Mouse (Mus musculus) layer of hippocampus, adult 9-10 months (tissue): ENCODE results near the gene Mlx.

Experiments
- DNase-seq: peaks from one replicate; pipeline ENCODE4 v3.0.0; 2022; ENCODE audit warnings: low spot score

Gene Mlx

DNA sequence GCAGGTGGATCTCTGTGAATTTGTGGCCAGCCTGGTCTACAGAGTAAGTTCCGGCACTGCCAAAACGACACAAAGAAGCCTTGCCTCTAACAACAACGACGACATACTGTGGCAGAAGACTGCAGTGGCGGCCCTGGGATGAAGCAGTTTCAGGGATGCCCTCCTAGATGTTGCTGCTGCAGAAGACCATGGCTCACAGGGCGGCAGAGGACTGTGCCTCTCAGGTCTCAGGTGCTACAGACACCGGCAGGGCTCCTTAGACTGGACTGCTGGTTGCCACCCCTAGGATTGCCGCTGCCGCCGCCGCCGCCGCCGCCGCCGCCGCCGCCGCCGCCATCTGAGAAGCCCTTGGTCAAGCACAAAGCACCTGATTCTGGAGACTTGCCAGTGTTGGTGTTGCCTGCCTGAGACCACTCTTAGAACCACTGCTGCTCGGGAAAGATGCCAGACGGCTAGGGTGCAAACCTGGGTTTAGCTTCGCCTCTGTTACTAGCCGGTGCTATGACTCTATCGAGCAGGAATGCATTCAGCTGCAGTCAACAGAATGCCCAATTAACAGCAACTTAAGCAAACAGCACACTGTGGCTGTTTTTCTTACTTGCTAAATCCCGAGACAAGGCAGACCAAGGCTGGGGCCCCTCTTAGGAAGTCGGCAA lies 53.2 kb downstream of the Mlx start:
- DNase-seq = no peak

- no peak for DNase-seq
Measured at GRCm38 (mm10) chr11:101141088-101141487, 54.0 kb downstream of the Mlx start.
